30 mouse cellular contexts compared by ENCODE assay signal in genomic region chr1:193700217-193700616, GRCm38 (mm10).
DNase-seq lines count a peak whose midpoint lies in the region; ATAC-seq and TF ChIP-seq lines count a peak whose summit lies in the region.
"Had no signal": no experiment of that assay in that cellular context is flagged by ENCODE, and none has a peak within 500 bp of the region (broad histone marks: within the 10 kb centered on the region; RNA-seq: fewer than 3 reads in every experiment).

No protein-coding gene starts in this region.

- H3K9ac ChIP-seq in forebrain, embryonic 14.5 days (ENCODE audit: low read length): no peak overlapping the region
- no peak overlapping the region for H3K9ac ChIP-seq in forebrain, embryonic 15.5 days (replicated peaks)
- no peak overlapping the region for H3K9ac ChIP-seq in lung, postnatal 0 days (replicated peaks; ENCODE audit: low read depth)
- H3K9ac ChIP-seq: embryonic facial prominence, embryonic 13.5 days; limb, embryonic 12.5 days; liver, embryonic 15.5 days; lung, embryonic 15.5 days had no signal

- no peak overlapping the region for H3K4me3 ChIP-seq in forebrain, embryonic 14.5 days (ENCODE audit: low read depth, low read length)
- no peak overlapping the region for H3K4me3 ChIP-seq in forebrain, embryonic 15.5 days
- H3K4me3 ChIP-seq in lung, postnatal 0 days (ENCODE audit: low read depth, low read length): no peak overlapping the region
- H3K4me3 ChIP-seq: embryonic facial prominence, embryonic 13.5 days; forebrain, embryonic 10.5 days; gastrocnemius, adult 2 months; hindbrain, embryonic 13.5 days; limb, embryonic 12.5 days; liver, embryonic 15.5 days; lung, embryonic 15.5 days; midbrain, embryonic 10.5 days; neural tube, embryonic 13.5 days had no signal

- no peaks in the 10 kb centered on the region for H3K27me3 ChIP-seq in forebrain, embryonic 14.5 days (replicated peaks; ENCODE audit: control insufficient read depth, insufficient read depth, low read length)
- no peaks in the 10 kb centered on the region for H3K27me3 ChIP-seq in forebrain, embryonic 15.5 days
- no peaks in the 10 kb centered on the region for H3K27me3 ChIP-seq in lung, postnatal 0 days (replicated peaks; ENCODE audit: insufficient read depth, low read length)
- H3K27me3 ChIP-seq: embryonic facial prominence, embryonic 13.5 days; limb, embryonic 12.5 days; liver, embryonic 15.5 days; lung, embryonic 15.5 days; neural tube, embryonic 13.5 days had no signal

- 68% methylated on average over 3 of the region's 3 CpGs for WGBS in forebrain, embryonic 14.5 days
- 60% methylated on average over 3 of the region's 3 CpGs for WGBS in forebrain, embryonic 15.5 days
- 64% methylated on average over 3 of the region's 3 CpGs for WGBS in lung, postnatal 0 days

- no peak overlapping the region for H3K4me2 ChIP-seq in forebrain, embryonic 14.5 days (ENCODE audit: low read length)
- H3K4me2 ChIP-seq in forebrain, embryonic 15.5 days (replicated peaks): no peak overlapping the region
- H3K4me2 ChIP-seq in lung, postnatal 0 days (replicated peaks; ENCODE audit: low read depth, low read length): no peak overlapping the region
- H3K4me2 ChIP-seq: embryonic facial prominence, embryonic 13.5 days; heart, embryonic 11.5 days; hindbrain, embryonic 13.5 days; limb, embryonic 12.5 days; liver, embryonic 15.5 days; lung, embryonic 15.5 days; neural tube, embryonic 13.5 days had no signal

- no peak for TF ChIP-seq CTCF in lung, postnatal 0 days (IDR thresholded peaks at IDR 0.05)

- ATAC-seq in forebrain, embryonic 14.5 days: peak; percentile 38; the same call in 1 of the 2 replicates
- no peak for ATAC-seq in forebrain, embryonic 15.5 days (replicated peaks)
- peak; percentile 65; the same call in 1 of the 2 replicates for ATAC-seq in lung, postnatal 0 days
- ATAC-seq: CD4-positive, CD25-positive, alpha-beta regulatory T cell, adult 4 months; intestine, postnatal 0 days; midbrain, embryonic 16.5 days had no signal

- no peak for TF ChIP-seq EP300 in lung, postnatal 0 days (IDR thresholded peaks at IDR 0.05)

- no peaks in the 10 kb centered on the region for H3K9me3 ChIP-seq in forebrain, embryonic 14.5 days (replicated peaks; ENCODE audit: control insufficient read depth, low read length)
- no peaks in the 10 kb centered on the region for H3K9me3 ChIP-seq in forebrain, embryonic 15.5 days
- no peaks in the 10 kb centered on the region for H3K9me3 ChIP-seq in lung, postnatal 0 days (ENCODE audit: low read length)
- H3K9me3 ChIP-seq: embryonic facial prominence, embryonic 13.5 days; forebrain, embryonic 10.5 days; hindbrain, embryonic 13.5 days; limb, embryonic 12.5 days; liver, embryonic 15.5 days; lung, embryonic 15.5 days; midbrain, embryonic 10.5 days; neural tube, embryonic 13.5 days had no signal

- H3K4me1 ChIP-seq in forebrain, embryonic 14.5 days (ENCODE audit: control insufficient read depth, insufficient read depth, low read length): peaks cover 16% of the 10 kb centered on the region
- H3K4me1 ChIP-seq in forebrain, embryonic 15.5 days: peaks cover 41% of the 10 kb centered on the region
- no peaks in the 10 kb centered on the region for H3K4me1 ChIP-seq in lung, postnatal 0 days (ENCODE audit: insufficient read depth, low read depth, low read length)

- no peaks in the 10 kb centered on the region for H3K36me3 ChIP-seq in forebrain, embryonic 14.5 days (ENCODE audit: control insufficient read depth, insufficient read depth, low read length)
- H3K36me3 ChIP-seq in forebrain, embryonic 15.5 days: no peaks in the 10 kb centered on the region
- no peaks in the 10 kb centered on the region for H3K36me3 ChIP-seq in lung, postnatal 0 days (ENCODE audit: insufficient read depth, low read length)
- H3K36me3 ChIP-seq: embryonic facial prominence, embryonic 13.5 days; forebrain, embryonic 10.5 days; hindbrain, embryonic 13.5 days; limb, embryonic 12.5 days; liver, embryonic 15.5 days; lung, embryonic 15.5 days; midbrain, embryonic 10.5 days; neural tube, embryonic 13.5 days had no signal

- no peak overlapping the region for H3K27ac ChIP-seq in forebrain, embryonic 14.5 days (ENCODE audit: low read depth, low read length)
- H3K27ac ChIP-seq in forebrain, embryonic 15.5 days (replicated peaks): no peak overlapping the region
- H3K27ac ChIP-seq in lung, postnatal 0 days (ENCODE audit: low read length): no peak overlapping the region
- H3K27ac ChIP-seq: embryonic facial prominence, embryonic 13.5 days; gastrocnemius, adult 2 months; hindbrain, embryonic 13.5 days; limb, embryonic 12.5 days; liver, embryonic 15.5 days; lung, embryonic 15.5 days; neural tube, embryonic 13.5 days had no signal

- no peak for DNase-seq in forebrain, embryonic 14.5 days (ENCODE audit: low spot score)
- peak; percentile 34 for DNase-seq in lung, postnatal 0 days (ENCODE audit: low spot score)
- DNase-seq in lung, postnatal 25 days (ENCODE audit: low spot score): no peak
- DNase-seq in cerebellum, adult 18-20 months: peak; percentile 28 to 32
- peak; percentile 29 to 32 for DNase-seq in cerebellum, postnatal 25 days
- no peak for DNase-seq in kidney, adult 11 months
- no peak for DNase-seq in ovary, postnatal 14 days (ENCODE audit: low spot score)
- DNase-seq: adrenal gland, postnatal 25 days; embryo, embryonic 11 days; gastrocnemius, adult 2 months; gastrocnemius, postnatal 36 days; heart, adult 18-20 months; heart, postnatal 4 days; kidney, postnatal 14 days; layer of hippocampus, adult 9-11 months; retina, postnatal 1 day; right cerebral cortex, postnatal 14 days had no signal

Comparison
In these comparisons a context has a peak if more than half of its experiments do, and no peak if none do; other contexts are left out.
1. DNase-seq: peak in lung, postnatal 0 days (single experiment), cerebellum, adult 18-20 months (2 of 2) and cerebellum, postnatal 25 days (2 of 2); none in forebrain, embryonic 14.5 days (single experiment), lung, postnatal 25 days (single experiment), kidney, adult 11 months (single experiment) and ovary, postnatal 14 days (single experiment).